Mouse (Mus musculus): ENCODE results near the gene Mrpl40.
"Not testable (repeated sequence)": the region's sequence is repeated elsewhere in the genome, so short reads cannot be mapped to it uniquely, and the experiment has no call there.

- TF ChIP-seq CTCF (IDR thresholded peaks at IDR 0.05; ENCODE audit: low read depth); EP300 (optimal IDR thresholded peaks at IDR 0.05): not testable (repeated sequence)
Observed at GRCm38 (mm10) chr16:18849521-18850190, 27.0 kb downstream of the Mrpl40 start.
